Mouse (Mus musculus) limb, embryonic 10.5 days (tissue): Measurements from ENCODE around the gene Nck1. TPM values are rescaled to one million over a fixed set of nuclear protein-coding genes. Genes with fewer than 3 reads are reported as not detected.

ENCODE experiments used
- DNase-seq: peaks from one replicate; pipeline ENCODE4 v3.0.0-alpha.2; 2017; ENCODE audit warnings: low spot score
- H3K27ac ChIP-seq: fragments of 300-500 bp; sonication (generic); 2 replicates; pipeline ENCODE4 v1.5.1; 2016; ENCODE audit warnings: mild to moderate bottlenecking
- H3K27me3 ChIP-seq: fragments of 300-500 bp; sonication (generic); 2 replicates; pipeline ENCODE4 v1.6.1; 2016; ENCODE audit warnings: low read depth, mild to moderate bottlenecking; ENCODE audit not compliant: poor library complexity, severe bottlenecking
- H3K36me3 ChIP-seq: fragments of 300-500 bp; sonication (generic); 2 replicates; pipeline ENCODE4 v1.6.1; 2016; ENCODE audit warnings: mild to moderate bottlenecking, moderate library complexity
- H3K4me1 ChIP-seq: fragments of 300-500 bp; sonication (generic); 2 replicates; pipeline ENCODE4 v1.6.1; 2016
- H3K4me3 ChIP-seq: fragments of 300-500 bp; sonication (generic); 2 replicates; pipeline ENCODE4 v1.5.1; 2016; ENCODE audit warnings: mild to moderate bottlenecking, moderate library complexity
- H3K9me3 ChIP-seq: fragments of 300-500 bp; sonication (generic); replicated peaks from 2 replicates; pipeline ENCODE4 v1.6.1; 2016; ENCODE audit warnings: mild to moderate bottlenecking
- WGBS: fragments of 180-500 bp; shearing (Covaris S2); methylation state at CpG from one replicate; pipeline ENCODE4 v1.1.7; 2016; 5-methylcytosine and 5-hydroxymethylcytosine counted together
- polyA plus RNA-seq: library from polyadenylated mRNA; unstranded; fragments of >200 nt; fragmentation: Nextera tagmentation; extraction: Ambion mirVana; gene quantifications from 2 replicates; pipeline ENCODE4 v1.2.1, GENCODE M21; 2016

Gene Nck1
- polyA plus RNA-seq, 1 experiment from 2014 or later = 66.3 TPM

DNA sequence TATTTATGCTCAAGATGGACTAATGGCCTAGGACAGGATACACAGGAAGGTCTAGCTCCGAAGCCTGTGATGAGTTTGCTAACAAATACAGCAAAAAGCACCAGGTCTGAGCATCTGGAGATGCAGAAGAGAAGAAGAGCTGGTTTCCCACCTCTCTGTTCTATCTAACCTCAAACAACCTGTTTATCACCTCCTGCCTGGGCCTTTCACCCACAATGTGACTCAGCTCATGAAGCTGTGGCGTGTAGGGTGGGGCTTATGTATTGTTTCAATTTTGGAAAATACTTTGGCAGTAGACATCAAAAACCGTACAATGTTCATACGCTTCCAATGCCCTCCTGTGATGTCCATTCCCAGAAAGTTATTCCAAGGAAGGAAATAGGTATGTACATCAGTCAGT is 83.8 kb downstream of the Nck1 start:
- H3K36me3 ChIP-seq = peaks cover 37% of the 10 kb centered on the region
- 98% methylated on average over 4 of the region's 4 CpGs for WGBS
- no peaks in the 10 kb centered on the region for H3K4me1 ChIP-seq
- no peaks in the 10 kb centered on the region for H3K9me3 ChIP-seq
- H3K4me3 ChIP-seq = no peak overlapping the region
- no peaks in the 10 kb centered on the region for H3K27me3 ChIP-seq
- DNase-seq = no peak
- H3K27ac ChIP-seq = no peak overlapping the region

GRCm38 (mm10) chr9:100461671-100462070 is 84.3 kb downstream of the Nck1 start:
- H3K4me1 ChIP-seq = no peaks in the 10 kb centered on the region
- peaks cover 37% of the 10 kb centered on the region for H3K36me3 ChIP-seq
- H3K4me3 ChIP-seq = no peak overlapping the region
- no peak for DNase-seq
- 93% methylated on average over 9 of the region's 9 CpGs for WGBS
- H3K27ac ChIP-seq = no peak overlapping the region
- no peaks in the 10 kb centered on the region for H3K9me3 ChIP-seq
- H3K27me3 ChIP-seq = no peaks in the 10 kb centered on the region

DNA sequence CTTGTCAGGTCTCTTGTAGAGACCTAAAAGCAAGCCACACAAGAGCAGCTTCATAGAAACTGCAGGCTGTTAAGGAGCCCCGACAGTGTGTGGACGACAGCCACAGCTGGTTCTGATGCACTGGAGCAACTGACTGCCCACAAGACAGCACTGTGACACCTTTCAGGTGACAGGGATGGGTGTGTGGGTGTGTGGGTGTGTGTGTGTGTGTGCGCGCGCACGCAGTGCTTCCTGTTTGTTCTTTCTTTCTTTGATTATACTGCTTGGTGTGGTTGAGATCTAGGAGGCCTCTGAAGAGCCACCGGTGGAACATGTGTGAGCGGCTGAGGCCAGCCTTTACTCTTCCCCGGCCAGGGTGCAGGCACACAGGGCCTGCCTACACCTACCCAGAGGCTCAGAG is 85.7 kb downstream of the Nck1 start:
- no peaks in the 10 kb centered on the region for H3K4me1 ChIP-seq
- peaks cover 31% of the 10 kb centered on the region for H3K36me3 ChIP-seq
- no peak for DNase-seq
- WGBS = 97% methylated on average over 9 of the region's 9 CpGs
- H3K9me3 ChIP-seq = no peaks in the 10 kb centered on the region
- no peak overlapping the region for H3K27ac ChIP-seq
- no peak overlapping the region for H3K4me3 ChIP-seq
- peaks cover 3% of the 10 kb centered on the region; the same call in 1 of the 2 replicates for H3K27me3 ChIP-seq

GRCm38 (mm10) chr9:100457971-100458681 is 87.8 kb downstream of the Nck1 start:
- Histone ChIP-seq H3K36me3 (peaks cover 28% of the 10 kb centered on the region), H3K4me1 (peaks cover 11% of the 10 kb centered on the region), H3K27ac (no peak overlapping the region), H3K27me3 (peaks cover 11% of the 10 kb centered on the region; the same call in 1 of the 2 replicates), H3K4me3 (no peak overlapping the region), H3K9me3 (no peaks in the 10 kb centered on the region)
- no peak for DNase-seq
- WGBS = 84% methylated on average over 17 of the region's 17 CpGs

DNA sequence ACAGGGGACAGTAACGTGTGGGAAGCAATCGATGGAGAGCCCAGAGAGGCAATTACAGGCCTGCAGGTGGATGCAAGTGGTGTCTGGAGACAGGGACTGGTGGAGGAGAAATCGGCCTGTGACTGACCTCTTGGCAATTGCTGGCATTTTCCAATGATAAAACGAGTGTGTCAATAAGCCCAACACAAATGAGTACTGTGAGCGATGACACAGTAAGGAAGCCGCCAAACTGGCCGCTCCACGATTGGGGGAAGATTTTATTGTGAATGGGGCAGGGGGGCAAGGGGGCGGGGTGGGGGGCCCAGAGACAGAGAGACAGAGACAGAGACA is 91.3 kb downstream of the Nck1 start:
- Histone ChIP-seq H3K4me3 (peak overlapping the region; percentile 48), H3K36me3 (0 out of 2 replicates have a peak, but pooled peaks cover 11% of the 10 kb centered on the region), H3K4me1 (peaks cover 11% of the 10 kb centered on the region), H3K9me3 (no peaks in the 10 kb centered on the region), H3K27me3 (peaks cover 11% of the 10 kb centered on the region; the same call in 1 of the 2 replicates), H3K27ac (no peak overlapping the region)
- 29% methylated on average over 9 of the region's 9 CpGs for WGBS
- no peak for DNase-seq

DNA sequence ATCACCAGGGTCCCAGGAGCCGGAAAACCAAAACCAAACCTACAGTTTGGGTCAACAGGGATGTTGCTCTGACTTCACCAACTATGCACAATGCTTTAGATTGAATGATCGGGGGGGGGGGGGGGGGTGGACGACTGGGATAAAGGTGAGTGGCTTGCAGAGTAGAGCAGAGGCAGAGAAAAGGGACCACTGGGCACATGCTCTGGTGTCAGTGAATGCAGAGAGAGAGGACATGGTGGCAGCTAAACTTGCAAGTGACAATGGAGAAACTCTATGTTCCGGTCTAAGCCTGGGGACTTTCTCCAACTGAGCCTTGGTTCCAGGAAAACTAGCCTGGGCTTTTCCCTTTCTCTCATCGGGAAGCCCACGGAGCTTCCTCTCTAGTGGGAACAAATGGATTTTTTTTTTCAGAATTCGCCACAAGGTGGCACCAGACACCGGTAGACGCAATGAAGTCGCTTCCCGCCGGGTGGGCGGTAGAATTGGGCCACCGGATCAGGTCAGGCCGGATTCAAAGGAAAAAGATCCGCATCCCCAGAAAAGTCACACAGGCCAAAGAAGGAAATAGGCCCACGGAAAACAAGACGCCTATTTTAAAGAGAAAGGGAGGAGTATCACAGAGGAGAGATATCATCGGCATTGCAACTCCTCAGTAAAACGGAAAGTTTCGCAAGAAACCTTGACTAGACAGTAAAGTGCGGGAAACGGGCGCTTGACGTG is 91.8 kb downstream of the Nck1 start:
- peaks cover 11% of the 10 kb centered on the region; the same call in 1 of the 2 replicates for H3K27me3 ChIP-seq
- WGBS = 11% methylated on average over 25 of the region's 25 CpGs
- peak; percentile 85 for DNase-seq
- peaks cover 11% of the 10 kb centered on the region for H3K4me1 ChIP-seq
- H3K36me3 ChIP-seq = 0 out of 2 replicates have a peak, but pooled peaks cover 11% of the 10 kb centered on the region
- no peaks in the 10 kb centered on the region for H3K9me3 ChIP-seq
- peak overlapping the region; percentile 48 for H3K4me3 ChIP-seq
- no peak overlapping the region for H3K27ac ChIP-seq

DNA sequence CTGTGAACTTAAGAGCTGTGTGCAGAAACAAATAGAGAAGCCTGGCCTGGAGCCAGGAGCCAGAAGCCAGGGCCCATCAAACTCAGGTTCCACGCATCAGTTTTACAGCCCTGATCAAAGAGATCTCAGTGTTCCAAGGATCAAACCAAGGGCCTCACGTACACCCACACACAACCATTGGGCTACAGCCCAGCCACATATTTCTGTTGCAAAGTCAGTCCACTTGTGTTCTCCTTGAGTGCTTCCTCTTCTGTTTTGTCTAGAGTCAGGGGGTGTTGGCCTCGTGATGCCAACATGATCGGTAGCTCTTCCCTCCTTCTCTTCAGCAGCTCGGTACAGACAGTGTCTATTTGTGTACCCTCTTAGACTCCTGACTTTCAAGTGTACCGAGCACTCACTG is 93.5 kb downstream of the Nck1 start:
- no peaks in the 10 kb centered on the region for H3K36me3 ChIP-seq
- no peak for DNase-seq
- no peak overlapping the region for H3K27ac ChIP-seq

DNA sequence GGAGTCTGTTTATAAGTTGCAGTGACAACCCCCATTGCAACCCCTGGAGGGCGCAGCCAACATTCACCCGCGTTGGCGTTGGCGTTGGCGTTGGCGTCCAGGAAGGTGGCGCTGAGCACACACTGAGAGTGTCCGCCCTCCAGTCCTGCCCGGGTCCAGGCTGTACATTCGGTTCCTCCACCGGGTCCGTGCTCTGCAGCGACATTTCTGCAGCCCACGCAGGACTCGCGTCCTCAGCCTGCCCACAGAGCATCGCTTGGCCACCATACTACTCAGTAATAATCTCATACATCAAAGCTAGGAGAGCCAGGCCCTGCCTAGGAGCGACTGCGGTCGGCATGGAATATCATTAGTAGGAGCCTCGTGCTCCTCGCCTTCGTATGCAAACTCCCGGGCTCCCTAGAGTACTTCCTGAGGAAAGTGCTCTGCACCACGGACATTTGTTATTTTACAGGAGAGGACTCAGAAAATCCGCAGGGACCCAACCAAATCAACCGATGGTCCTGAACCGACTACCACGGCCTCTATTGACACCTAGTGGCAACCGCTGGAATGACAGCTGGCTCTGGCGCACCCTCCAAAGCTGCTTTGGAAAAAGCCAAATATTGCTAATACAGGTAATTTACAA is 99.8 kb downstream of the Nck1 start:
- H3K27ac ChIP-seq = peak overlapping the region; percentile 80
- H3K4me1 ChIP-seq = peaks cover 6% of the 10 kb centered on the region
- H3K4me3 ChIP-seq = peak overlapping the region; percentile 65
- DNase-seq = peak; percentile 86
- WGBS = under 1% methylated on average over 32 of the region's 32 CpGs
- H3K36me3 ChIP-seq = no peaks in the 10 kb centered on the region
- H3K9me3 ChIP-seq = no peaks in the 10 kb centered on the region
- 0 out of 2 replicates have a peak, but pooled peaks cover 8% of the 10 kb centered on the region for H3K27me3 ChIP-seq

More for the DNA sequence above, 93.5 kb downstream of the Nck1 start:
- 76% methylated on average over 6 of the region's 6 CpGs for whole genome bisulfite sequencing
- Histone ChIP-seq H3K4me1 (peaks cover 11% of the 10 kb centered on the region), H3K27me3 (peaks cover 16% of the 10 kb centered on the region; the same call in 1 of the 2 replicates), H3K4me3 (no peak overlapping the region), H3K9me3 (no peaks in the 10 kb centered on the region)

Other genes with a start within 250 kb of the Nck1 start
- 1.5 and 1.6 TPM in 2 replicates for gene Il20rb, start 59.3 kb downstream of the Nck1 start, polyA plus RNA-seq
- gene Slc35g2, start 25.0 kb upstream of the Nck1 start, polyA plus RNA-seq = 1.6 and 3.4 TPM in 2 replicates
- 52.8 and 57.2 TPM in 2 replicates for gene Stag1, start 51.7 kb upstream of the Nck1 start, polyA plus RNA-seq